Mouse (Mus musculus) right cerebral cortex, postnatal 14 days (tissue): ENCODE measurements around the gene Rfc1.
A peak's percentile ranks its signal among the peaks of the same experiment; 100 is the strongest.
"Not testable (repeated sequence)": the region's sequence is repeated elsewhere in the genome, so short reads cannot be mapped to it uniquely, and the experiment has no call there.

Experiments used
- DNase-seq: peaks from one replicate; pipeline ENCODE4 v3.0.0; 2022

The Rfc1 gene

DNA sequence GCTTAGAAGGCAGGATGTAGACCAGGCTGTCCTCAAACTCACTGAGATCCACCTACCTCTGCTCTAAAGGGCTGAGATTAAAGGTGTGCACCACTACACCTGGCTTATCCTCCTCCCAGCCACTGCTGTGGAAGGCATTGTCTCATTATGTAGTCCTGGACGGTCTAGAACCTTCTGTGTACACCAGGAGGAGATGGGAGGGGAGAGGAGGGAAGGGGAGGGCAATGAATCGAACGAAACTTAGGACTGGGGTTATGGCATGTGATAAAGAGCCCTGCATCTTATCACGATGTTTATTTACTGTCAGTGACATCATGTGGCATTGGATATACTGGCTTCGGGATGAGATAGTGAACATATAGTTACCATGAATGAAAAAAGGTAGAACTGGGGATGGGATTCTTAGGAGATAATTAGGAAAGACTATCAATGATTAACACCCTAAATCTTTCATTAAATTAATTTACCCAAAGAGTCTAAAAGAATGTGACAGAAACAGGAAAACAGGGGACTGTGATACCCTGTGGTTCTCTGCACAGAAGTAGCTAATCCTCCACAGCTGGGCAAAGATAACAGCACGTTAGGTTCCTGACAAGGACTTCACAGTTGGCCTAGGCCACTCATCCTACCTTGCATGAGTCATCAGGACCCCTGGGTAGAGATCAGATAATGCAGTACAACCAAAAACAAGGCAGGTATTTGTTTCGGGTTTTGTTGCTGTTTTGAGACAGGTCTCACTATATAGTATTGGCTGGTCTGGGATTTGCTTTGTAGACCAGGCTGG lies 37.1 kb downstream of the Rfc1 start:
- no peak for DNase-seq

GRCm38 (mm10) chr5:65294270-65294669 lies 41.2 kb downstream of the Rfc1 start:
- DNase-seq: no peak

GRCm38 (mm10) chr5:65293627-65294026 lies 41.8 kb downstream of the Rfc1 start:
- no peak for DNase-seq

- not testable (repeated sequence) for DNase-seq
Measured at GRCm38 (mm10) chr5:65289009-65289408, 46.5 kb downstream of the Rfc1 start.

- DNase-seq: no peak
Measured at GRCm38 (mm10) chr5:65287751-65288701, 47.4 kb downstream of the Rfc1 start.

DNA sequence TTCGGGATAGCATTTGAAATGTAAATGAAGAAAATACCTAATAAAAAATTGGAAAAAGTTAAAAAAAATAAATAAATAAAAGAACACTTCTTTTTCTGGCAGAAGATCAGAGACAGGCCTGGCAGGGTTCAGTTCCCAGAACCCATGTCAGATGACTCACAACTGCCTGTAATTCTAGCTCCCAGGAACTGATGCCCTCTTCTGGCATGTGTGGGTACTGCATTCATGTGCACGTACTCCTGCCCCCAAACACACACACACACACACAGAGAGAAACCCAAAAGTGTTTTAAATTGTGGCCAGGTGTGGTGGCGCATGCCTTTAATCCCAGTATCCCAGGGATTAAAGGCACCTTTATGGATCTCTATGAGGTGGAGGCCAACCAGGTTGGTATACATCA lies 51.3 kb downstream of the Rfc1 start:
- DNase-seq: no peak

DNA sequence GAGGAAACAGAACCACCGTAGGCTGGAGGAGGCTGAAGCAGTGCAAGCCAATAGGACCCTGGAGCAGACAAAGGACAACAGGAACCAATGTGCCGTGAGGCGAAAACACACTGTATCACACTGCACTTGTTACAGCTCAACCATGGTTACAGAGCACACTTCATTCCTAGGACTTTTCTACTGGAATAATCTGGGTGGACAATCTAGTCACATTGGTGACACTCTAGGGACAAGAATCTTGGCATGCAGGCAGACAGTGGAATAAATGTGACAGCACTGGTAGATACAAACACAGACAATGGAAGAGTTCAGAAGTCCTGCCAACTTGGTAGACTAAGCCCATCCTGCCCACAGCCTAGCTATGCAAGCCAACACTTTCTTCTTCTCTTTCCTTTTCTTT lies 54.3 kb downstream of the Rfc1 start:
- DNase-seq: no peak

GRCm38 (mm10) chr5:65279133-65279651 lies 56.3 kb downstream of the Rfc1 start:
- DNase-seq: no peak

- no peak for DNase-seq
Measured at GRCm38 (mm10) chr5:65273966-65274365, 61.5 kb downstream of the Rfc1 start.

DNA sequence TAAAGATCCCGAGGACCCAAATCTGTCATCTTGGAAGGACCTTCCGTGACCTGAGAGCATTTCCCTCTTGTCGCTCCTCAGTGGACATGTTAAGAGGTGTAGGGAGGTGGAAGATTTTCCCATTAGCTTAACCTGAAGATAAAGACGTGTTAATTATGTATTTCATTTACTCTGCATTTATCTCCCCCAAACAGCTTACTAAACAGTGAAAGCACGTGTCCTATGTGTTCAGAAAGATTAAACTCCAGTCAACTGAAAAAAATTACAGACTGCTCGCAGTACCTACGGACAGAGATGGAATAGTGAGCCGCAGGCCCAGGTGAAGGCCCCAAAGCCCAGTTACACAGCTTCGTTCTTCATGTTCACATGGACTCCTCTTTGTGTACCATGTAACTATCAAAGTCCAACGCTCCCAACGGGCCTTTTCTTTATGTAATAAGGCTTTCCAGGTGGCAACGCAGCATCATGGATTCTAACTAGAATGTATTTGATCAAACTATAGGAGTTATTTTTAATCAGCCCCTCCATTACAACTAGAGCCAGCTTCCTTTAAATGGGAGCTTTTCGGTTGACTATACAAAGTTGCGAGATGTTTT lies 77.5 kb downstream of the Rfc1 start:
- no peak for DNase-seq

GRCm38 (mm10) chr5:65250185-65250855 lies 85.2 kb downstream of the Rfc1 start:
- no peak for DNase-seq

DNA sequence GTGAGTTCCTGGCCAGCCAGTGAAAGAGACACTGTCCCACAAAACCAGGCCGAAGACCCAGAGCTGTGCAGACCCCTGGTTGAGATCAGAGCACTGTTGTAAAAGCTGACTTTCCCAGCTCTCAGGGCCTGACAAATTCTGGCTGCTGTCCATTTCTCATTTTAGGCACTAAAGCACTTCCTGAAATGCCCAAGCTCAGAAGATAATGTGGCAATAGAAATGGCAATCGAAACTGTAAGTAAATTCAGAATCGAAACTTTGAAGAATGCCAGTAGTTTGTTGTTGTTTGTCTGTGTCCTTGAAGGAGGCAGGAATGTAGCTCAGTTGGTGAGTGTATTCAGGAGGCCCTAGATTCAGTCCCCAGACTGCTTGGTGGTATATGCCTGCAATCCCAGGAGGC lies 88.2 kb downstream of the Rfc1 start:
- no peak for DNase-seq

DNA sequence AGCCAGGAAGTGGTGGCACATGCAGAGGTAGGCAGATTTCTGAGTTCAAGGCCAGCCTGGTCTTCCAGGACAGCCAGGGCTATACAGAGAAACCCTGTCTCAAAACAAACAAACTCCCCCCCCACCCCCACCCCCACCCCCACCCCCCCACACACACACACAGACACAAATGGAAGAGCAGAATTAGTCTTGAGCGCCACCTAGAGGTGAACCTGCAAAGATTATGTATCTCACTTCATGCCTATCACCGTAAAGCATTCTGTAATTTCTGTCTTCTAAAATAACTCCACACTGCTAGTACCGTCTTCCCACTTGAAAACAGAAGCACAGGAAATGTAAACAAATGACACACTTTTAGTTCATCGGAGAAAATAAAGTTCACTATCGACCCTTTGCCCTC lies 92.7 kb downstream of the Rfc1 start:
- no peak for DNase-seq

DNA sequence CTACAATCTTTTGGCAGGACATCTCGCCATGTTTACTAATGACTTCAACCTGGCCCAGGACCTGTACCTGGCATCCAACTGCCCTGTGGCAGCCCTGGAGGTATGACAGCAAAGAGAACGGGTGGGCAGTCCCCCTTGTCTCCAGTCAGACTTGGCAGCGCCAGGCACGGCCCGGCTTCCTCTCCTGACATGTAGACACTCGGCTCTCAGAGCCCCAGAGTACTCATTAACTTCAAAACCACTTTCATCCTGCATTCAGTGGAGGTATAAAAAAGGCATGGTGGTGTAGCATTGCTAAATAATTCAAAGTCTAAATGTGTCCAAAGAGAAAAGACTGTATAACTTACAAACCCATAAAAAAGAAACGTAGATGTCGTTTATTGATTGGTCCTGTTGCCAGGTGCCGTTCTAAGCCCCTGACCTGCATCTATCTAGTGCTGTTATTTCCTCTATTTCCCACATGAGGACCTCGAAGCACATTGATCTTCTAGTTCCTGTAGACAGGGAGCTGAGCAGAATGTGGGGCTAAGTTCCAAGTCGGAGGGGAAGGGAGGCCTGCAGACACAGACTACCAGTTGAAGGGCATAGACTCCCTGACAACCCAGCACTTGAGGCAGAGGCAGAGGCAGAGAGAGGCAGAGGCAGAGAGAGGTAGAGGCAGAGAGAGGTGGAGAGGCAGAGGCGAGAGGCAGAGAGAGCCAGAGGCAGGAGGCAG lies 104.0 kb downstream of the Rfc1 start:
- no peak for DNase-seq

DNA sequence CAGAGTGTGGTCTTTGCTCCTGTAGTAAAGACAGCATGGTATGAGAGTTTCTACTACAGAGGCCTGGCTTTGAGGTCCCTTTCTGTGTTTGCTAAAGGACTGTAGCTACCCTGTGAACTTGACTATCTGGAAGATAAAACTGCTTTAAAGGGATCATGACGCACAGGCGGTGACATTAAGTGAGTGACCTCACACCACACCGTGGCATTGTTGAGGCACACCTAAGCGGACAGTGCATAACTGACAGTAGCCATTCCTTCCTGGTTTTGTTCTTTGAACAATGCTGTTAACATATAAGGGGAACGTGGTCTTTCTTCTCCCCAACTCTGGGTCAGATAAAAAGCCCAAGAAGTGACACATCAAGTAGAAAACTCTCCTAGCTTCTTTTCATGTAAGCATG lies 111.4 kb downstream of the Rfc1 start:
- DNase-seq: no peak

- no peak for DNase-seq
Measured at GRCm38 (mm10) chr5:65221037-65221436, 114.4 kb downstream of the Rfc1 start.

DNA sequence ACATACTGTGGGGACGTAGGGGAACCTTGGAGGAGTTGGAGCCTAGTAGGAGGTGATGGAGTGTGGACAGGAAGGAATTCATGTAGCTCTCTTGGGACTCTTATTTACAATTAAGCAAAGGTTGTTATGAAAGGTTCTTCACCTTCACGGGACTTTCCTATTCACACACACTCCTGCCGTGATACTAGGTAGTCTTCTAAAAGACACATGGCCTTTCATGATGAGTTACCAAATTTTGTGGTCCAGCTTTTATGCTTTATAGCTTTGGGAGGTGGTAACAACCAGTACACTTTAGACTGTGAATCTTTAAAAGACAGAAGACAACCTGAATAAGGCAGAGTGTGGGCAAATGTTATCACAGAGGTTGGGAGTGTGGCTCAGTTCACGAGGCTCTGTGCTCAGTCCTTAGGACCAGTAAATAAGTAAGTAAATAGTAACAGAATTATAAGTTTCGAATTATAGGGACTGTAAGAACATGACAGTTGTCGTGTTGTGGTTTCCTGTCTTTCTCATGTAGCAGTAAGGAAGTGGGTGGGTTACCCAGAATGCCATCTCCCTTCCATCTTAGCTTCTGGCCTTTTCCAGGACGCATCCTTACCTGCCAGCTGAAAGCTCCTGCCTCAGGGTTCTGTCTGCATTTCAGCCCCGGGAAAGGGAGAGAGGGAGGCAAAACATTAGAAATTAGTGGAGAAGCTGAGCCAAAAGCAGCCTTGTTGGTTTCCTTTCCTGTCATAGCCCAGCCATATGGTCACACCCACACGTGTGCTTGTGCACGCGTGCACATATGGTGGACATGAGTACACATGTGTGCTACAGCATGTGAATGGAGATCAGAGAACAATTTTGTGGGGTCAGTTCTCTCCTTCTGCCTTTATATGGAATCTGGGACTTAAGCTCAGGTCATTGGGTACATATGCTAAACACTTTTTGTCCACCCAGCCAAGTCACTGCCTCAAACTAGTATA lies 117.9 kb downstream of the Rfc1 start:
- no peak for DNase-seq

GRCm38 (mm10) chr5:65213321-65213720 lies 122.1 kb downstream of the Rfc1 start:
- DNase-seq: peak; percentile 29
